Mouse (Mus musculus) layer of hippocampus, postnatal 14 days (tissue): Measurements from ENCODE around the gene Igf2r. TPM values are rescaled to one million over a fixed set of nuclear protein-coding genes. Genes with fewer than 3 reads are reported as not detected.

Source experiments
- DNase-seq, 2 experiments: peaks; one replicate each; pipeline ENCODE4 v3.0.0; 2021 to 2022; ENCODE audit warnings: low spot score in 2 of 2, mixed read lengths in 1 of 2
- long read RNA-seq, 2 experiments: library from polyadenylated mRNA; stranded (forward); transcript quantifications; one replicate each; pipeline ENCODE4 v2.0.0; 2021
- total RNA-seq, 2 experiments: library from RNA; stranded (reverse); gene quantifications; 2 replicates each; pipeline ENCODE4 v1.2.3; 2021

Igf2r gene
- 10 to 100 TPM; 28.1 TPM for total RNA-seq
- long read RNA-seq, experiment 1, full-length matches to known transcripts: 2 of 7 reads
- long read RNA-seq, experiment 1, partial matches to known transcripts: 5 of 7 reads
- long read RNA-seq, experiment 1, other reads (novel, unspliced or antisense): 0 of 7 reads
- long read RNA-seq, experiment 2, full-length matches to known transcripts: 1 of 7 reads
- long read RNA-seq, experiment 2, partial matches to known transcripts: 3 of 7 reads
- long read RNA-seq, experiment 2, other reads (novel, unspliced or antisense): 3 of 7 reads

GRCm38 (mm10) chr17:12769380-12769921 lies at the start of gene Igf2r:
Gene Igf2r (minus strand): TSS chr17:12769664.
- DNase-seq: peak; percentile 78 to 80

DNA sequence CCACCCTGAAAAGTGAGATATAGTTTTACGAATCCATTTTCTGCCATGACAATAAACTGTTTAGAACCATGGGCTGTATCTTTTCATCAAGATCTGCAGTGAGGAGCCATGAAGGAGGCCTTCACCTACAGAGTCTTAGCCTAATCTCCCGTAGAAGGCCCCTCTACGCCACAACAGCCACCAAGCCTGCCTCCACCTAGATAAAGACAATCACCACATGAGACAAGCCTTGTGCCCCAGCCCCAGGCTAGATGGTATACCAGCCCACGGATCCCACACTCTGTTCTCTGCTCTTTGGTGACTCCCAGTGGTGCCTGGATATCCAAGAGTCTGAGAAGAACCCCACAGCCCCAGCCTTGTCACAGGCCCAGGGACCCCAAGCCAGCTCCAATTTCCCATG lies 46.4 kb upstream of the Igf2r start:
- DNase-seq: no peak

DNA sequence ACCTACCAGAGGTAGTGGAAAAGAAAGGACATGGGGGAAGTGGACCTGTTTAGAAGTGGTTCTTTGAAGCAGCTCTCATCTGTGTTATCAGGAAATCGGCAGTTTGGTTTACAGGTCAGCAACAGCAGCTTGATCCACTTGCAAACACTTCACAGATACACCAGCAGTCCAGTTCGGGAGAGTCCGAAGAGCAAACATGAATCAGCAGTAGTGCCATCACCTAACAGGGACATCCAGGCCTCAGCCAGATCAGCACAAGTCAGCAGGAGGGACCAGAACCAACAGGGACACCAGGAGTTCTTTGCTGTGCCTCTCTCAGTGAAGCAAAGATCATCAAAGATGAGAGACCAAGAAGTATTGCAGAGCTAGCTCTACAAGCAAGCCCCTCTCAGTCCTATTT lies 45.0 kb upstream of the Igf2r start:
- DNase-seq: no peak

DNA sequence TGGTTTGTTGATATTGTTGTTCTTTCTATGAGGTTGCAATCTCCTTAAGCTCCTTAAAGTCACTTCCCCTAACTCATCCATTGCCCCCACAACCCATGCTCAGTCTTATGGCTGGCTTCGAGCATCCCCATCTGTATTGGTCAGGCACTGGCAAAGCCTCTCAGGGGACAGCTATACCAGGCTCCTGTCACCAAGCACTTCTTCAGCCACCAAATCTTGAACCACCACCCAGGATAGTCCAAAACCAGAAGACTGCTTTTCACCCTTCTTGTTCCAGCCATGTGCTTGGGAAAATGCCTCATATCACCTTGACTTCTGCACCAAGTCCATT lies 41.5 kb upstream of the Igf2r start:
- no peak for DNase-seq

GRCm38 (mm10) chr17:12810103-12810972 lies 40.9 kb upstream of the Igf2r start:
- DNase-seq: peak; percentile 36 to 63

DNA sequence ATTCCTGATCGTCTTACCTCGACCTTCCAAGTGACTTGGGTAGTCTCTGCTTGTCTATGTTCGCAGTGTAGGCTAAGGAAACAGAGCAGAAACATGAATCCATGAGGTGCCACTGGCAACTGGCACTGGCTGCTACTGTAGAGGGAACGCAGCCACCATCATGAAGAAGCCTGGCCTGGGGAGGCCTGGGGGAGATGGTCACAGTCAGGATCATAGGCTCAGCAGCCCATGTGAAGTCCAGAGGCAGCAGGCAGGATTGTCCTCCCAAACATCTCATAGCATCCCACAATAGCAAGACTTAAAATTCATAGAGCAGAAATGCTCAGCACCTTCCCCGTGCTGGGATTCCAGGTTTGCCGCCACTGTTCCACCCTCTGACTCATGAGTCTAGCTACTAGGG lies 39.4 kb upstream of the Igf2r start:
- DNase-seq: no peak

DNA sequence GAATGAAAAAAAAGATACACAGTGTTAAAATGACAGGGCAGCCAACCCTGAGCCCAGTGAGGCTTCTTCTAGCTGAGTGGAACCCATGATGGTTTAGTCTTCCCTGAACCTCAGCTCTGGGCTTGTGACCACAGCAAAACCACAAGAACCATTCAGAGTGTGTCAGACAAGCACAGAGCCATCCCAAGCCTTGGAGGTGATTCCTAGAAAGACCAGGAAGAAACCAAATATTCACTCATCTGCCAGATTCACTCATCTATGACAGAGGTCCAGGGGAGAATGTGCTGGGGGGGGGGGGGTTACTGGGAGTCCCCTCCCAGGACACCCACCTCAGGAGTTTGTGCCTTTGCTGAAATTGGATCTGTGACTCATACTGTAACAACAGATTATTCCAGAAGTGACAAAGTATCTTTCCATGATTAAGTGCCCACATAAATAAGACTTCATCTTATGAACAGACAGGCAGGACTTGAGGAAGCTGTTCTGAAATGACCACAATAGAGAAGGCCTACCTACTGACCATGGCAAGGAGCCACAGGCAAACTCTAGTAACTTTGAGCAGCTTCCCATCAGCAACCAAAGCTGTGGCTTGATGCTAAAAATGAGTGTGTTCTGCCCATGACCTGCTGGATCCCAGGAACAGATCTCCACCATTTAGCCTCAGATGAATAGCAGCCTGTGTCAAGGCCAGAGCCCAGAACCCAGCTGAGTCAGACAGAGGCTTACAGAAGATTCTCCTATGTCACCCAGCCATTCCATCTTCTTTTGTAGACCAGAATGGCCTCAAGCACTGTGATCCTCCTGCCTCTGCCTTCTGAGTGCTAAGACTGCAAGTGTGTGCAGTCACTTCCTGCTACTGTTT lies 35.4 kb upstream of the Igf2r start:
- no peak for DNase-seq

- no peak for DNase-seq
Measured at GRCm38 (mm10) chr17:12801861-12802540, 32.5 kb upstream of the Igf2r start.

GRCm38 (mm10) chr17:12799368-12800275 lies 30.2 kb upstream of the Igf2r start:
- no peak for DNase-seq

DNA sequence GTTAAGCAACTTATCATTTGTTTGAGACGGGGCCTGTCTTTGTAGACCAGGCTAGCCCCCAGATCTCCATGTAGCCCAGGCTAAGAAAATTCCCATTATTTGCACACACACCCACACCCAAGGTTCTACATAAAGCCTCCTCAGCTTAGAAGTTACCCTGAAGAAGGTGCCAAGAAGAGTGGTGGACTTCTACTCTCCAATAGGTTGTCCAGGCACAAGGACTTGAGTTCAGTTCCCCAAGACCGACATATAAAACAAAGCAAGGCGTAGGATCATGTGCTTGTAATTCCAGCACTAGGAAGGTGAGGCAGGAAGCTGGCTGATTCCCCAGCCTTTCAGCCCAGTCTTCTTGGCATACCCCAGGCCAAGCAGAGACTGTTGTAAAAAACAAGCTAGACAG lies 29.1 kb upstream of the Igf2r start:
- DNase-seq: no peak

DNA sequence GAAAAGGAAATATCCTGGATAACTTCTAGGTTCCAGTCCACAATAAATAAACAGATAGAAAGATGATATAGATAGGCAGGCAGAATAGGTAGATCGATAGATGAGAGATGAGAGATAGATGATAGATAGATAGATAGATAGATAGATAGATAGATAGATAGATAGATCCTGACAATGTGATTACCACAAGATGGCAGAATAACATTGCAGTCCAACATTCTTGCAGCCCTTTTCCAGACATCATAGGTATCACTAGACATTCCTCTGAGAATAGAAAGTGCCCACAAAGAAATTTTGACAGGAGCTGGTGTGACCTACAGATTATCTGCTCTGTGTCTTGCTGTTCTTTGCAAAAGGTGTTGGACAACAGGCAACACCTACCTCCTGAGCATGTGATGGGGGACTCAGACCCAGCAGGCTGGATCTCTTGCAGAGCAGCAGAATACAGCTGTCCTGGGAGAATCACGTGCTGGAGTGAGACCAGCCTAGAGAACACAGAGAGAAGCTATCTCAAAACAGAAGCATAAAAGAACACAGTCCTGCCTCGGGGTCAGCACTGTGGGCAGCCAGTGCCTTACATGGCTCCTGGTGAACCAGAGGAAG lies 28.1 kb upstream of the Igf2r start:
- peak; percentile 21 to 22 for DNase-seq

- no peak for DNase-seq
Measured at GRCm38 (mm10) chr17:12796633-12797032, 27.2 kb upstream of the Igf2r start.

DNA sequence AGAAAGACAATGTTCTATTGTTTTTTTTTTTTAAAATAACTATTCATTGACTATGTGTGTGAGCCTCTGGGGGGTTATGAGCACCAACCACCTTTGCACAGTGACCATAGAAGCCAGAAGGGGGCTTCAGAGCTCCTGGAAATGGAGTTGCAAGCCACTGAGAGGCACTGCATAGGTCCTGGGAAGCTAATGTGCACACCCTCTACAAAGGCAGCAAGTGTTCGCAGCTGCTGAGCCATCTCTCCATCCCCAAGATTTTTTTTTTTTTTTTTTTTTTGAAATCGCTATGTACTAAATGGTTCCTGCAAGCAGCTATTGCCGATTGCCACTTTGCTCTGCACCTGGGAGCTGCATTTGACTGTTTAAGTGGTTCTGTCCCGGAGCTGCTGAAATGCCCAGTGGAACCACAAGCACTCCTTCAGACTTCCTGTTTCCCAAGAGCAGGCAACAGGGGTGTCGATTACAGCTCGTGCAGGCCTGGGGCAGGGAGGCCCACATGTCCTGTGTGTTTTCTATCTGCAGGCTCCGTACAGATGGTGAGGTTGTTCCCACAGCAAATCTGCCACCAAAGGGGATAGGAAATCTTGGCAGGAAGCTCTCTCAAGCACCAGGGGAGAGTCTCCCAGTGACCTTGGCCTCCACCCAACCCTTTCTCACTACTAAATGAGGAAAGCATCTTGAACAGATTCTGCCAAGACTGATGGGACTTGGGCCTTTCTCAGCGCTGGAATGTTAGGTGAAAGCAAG lies 24.4 kb upstream of the Igf2r start:
- DNase-seq: peak; percentile 8 to 12

GRCm38 (mm10) chr17:12792422-12793206 lies 23.1 kb upstream of the Igf2r start:
- DNase-seq: no peak

DNA sequence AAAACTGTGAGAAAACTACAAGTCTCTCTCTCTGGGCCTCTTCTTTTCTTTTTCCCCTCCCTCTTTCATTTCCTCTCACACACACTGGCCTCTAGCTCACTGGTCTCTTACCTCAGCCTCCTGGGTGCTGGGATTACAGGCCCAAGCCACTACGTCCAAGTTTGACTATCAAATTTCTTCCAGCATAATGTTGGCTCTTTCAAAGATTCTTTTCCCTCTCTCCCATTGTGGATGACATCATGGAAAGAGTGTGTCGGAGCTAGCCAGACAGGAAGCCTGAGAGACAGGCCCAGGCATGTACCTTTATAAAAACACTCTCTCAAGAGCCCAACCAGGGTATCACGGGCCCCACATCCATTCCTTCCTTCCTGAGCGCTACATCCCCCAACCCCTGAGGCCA lies 22.0 kb upstream of the Igf2r start:
- no peak for DNase-seq

DNA sequence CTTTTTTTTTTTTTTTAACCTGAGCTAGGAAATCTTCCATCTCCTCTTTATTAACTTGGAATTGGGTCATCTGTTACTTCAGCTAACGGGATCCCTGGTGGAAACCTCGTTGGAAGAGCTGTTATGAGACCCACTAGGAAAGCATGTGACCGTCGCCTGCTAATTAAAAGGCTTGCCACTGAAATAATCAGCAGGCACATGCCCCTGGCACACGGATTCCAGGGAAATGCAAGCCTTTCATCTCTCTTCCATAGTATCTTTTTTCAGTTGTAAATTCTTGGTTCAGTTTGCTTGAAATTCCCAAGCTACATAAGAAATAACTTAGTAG lies 21.6 kb upstream of the Igf2r start:
- no peak for DNase-seq

DNA sequence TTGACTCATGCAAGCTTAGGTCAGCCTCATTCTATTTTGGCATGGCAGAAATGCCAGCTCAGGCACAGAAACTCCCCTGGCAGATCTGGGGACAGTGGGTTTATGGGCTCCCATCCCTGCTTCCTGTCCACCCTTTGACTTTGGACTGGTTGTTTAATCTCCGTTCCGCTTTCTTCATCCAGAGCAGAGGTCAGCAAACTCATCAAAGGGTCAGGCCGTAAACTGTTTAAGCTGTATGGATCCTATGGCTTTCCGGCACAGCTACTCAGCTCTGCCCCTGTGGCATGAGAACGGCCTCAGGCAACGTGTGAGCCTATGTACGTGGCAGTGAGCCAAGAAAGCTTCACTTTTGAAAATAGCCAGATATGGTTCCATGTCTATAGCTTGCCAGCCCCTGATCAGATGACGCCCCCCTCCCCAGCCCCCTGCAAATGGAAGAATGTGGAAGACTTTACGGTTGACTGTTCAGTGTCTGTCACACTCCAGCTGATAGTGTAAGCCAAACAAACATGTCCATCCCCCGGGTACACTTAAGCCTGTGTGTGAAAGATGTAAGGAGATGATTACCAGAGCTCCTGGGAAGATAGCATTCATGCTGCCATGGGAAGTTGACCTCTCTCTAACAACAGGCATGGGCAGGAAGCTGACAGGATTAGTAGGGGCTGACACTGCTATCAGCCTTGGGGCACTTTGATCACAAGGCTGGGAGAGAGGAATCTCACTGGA lies 21.1 kb upstream of the Igf2r start:
- DNase-seq: no peak
